Mouse (Mus musculus) A20 (cell line): ENCODE measurements around the gene Fndc3b.
"Not testable (repeated sequence)": the region's sequence is repeated elsewhere in the genome, so short reads cannot be mapped to it uniquely, and the experiment has no call there.

Experiments
- DNase-seq: peaks from one replicate; pipeline ENCODE4 v3.0.0-alpha.2; 2011; ENCODE audit warnings: low read depth, low spot score

The Fndc3b gene

GRCm38 (mm10) chr3:27503279-27504038, 207.6 kb downstream of the Fndc3b start:
- no peak for DNase-seq

DNA sequence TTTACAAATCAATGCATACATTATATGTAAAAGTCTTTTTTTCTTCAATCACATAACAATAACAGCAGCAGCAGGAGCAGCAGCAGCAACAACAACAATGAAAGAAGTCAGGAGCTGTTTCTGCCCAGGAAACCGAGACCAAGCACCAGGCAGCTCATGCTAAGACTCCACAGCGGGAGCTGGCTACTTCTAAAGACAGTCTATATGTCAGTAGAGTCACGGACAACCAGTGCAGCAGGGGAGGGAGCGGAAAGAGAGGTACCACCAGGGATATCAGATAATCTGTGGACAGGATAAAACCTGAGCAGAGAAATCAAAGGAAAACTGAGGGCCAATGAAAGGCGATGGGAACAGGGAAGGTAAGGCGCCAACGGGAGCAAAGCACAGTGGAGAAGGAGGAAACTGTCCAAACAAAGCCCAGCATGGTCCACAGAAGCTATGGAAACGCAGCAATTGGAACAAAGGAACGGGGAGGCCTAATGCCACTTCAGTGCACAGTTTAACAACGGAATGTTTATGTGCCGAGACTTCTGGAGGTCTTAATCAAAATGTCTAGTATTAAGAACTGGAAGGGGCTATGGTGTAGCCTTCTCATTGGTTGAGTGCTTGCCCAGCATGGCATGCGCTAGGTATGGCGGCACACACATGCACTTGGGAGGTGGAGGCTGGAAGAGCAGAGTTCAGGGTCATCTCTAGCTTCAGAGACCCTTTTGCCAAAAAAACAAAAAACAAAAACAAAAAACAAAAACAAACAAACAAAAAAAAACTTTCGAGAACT, 215.6 kb downstream of the Fndc3b start:
- DNase-seq: no peak

GRCm38 (mm10) chr3:27494698-27495097, 216.4 kb downstream of the Fndc3b start:
- DNase-seq: no peak

- no peak for DNase-seq
Observed at GRCm38 (mm10) chr3:27494066-27494465, 217.0 kb downstream of the Fndc3b start.

DNA sequence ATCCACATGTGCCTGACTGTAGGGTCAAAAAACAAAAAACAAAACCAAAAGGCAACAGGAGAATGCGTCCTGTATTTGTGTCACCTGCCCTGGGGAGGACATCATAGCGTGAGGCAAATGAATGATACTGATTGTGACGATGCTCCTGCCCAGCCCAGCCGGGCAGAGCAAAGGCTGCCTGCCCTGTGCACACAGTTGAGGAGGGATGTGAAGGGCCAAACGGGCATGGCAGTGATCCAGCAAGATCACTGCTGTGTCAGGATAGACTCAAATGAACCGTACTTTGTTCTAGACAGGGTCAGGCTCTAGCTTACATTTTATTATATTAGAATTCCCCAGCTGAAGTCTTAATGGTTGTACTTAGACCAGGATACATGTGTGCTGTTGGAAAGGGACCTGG, 219.3 kb downstream of the Fndc3b start:
- no peak for DNase-seq

- DNase-seq: no peak
Observed at GRCm38 (mm10) chr3:27491367-27491766, 219.7 kb downstream of the Fndc3b start.

- no peak for DNase-seq
Observed at GRCm38 (mm10) chr3:27490891-27491290, 220.2 kb downstream of the Fndc3b start.

- DNase-seq: no peak
Observed at GRCm38 (mm10) chr3:27489550-27489949, 221.6 kb downstream of the Fndc3b start.

GRCm38 (mm10) chr3:27485141-27485540, 226.0 kb downstream of the Fndc3b start:
- no peak for DNase-seq

DNA sequence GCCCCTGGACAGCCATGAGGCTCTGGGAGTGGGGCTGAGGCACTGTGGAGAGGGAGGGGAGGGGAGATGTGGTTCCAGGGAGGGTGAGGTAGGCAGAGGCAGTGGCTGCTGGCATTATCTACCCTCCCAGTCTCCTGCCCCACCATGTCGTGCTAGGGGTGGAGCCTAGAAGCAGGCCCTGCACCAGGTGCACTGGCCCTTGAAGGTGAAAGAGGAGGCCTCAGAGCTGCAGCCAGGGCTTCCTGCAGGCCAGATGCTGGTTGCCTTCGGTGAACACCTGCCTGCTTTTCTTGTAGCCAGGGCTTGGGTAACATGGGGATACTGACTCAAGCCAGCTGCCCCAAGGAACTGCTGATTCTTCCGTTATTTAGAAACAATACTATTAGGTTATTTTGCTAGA, 226.4 kb downstream of the Fndc3b start:
- DNase-seq: peak; percentile 50

DNA sequence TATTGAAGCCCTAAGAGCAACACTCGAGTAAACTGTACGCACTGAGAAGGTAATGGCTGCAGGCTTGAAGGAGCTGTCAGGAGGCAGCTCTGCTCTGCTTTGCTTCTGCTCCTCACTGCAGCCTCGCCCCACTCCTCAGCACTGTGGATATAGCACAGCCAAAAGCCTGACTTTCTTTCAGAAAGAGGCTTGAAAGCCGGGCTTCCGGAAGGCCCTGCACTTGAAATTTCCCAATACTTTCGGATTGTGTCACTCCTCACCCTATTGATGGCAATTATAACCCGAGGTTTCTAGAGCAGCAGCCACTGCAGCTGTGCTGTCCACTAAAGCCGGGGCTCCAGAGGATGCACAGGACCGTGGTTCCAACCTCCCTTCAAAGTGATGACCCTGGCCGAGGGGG, 227.3 kb downstream of the Fndc3b start:
- no peak for DNase-seq

DNA sequence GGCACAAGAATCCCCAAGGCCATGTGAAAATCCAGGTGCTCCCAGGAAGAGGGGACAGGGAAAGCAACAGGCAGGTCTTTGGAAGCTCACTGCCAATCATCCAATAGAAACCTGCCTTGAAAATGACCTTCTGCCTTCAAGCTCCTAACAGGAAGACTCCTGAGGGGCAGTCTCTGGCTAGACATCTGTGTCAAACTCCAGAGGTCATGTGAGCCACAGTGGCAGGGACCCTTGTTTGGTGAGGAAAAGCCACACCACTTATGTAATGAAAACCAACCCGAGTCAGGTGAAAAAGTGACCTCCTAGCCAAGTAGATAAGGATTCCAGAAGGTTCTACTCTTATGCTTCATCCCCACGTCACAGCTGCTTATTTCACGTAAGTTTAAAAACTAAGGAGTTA, 227.8 kb downstream of the Fndc3b start:
- DNase-seq: no peak

DNA sequence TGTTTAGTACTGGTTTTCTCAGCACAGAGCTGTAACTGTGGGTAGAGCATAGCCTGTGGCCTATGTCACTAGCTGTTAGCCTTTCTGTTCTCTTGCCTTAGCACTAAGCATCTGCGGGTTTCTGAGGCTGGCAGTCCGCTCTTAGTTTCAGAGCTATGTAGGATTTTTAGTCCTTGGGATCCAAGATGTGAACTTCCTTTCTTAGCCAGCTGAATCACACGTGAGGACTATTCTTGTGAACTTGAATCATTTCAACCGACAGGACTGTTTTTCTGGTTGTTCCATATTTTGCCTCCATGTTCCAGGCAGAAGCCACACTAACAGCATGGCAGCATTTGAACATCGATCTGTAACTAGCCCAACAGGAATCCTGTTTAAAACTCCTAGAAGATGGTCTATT, 229.4 kb downstream of the Fndc3b start:
- no peak for DNase-seq

DNA sequence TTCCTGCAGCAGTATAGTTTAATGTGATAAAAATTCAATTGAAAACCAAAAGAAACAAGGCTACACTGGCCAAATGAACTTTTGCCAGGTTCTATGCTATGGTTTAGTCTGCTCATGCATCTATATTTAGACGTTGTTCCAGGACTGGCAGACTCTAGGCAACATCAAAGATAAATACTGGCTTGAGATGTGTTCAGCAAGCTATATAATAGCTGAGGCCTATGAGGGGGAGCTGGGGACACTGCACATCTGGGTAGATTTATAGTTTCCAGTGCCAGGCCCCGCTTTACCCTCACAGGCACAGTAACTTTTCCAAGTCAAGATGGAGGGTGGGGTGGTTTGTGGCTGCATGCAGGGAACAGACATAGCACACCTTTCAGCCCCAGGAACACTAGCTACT, 231.7 kb downstream of the Fndc3b start:
- DNase-seq: no peak

- DNase-seq: no peak
Observed at GRCm38 (mm10) chr3:27478563-27479156, 232.4 kb downstream of the Fndc3b start.

DNA sequence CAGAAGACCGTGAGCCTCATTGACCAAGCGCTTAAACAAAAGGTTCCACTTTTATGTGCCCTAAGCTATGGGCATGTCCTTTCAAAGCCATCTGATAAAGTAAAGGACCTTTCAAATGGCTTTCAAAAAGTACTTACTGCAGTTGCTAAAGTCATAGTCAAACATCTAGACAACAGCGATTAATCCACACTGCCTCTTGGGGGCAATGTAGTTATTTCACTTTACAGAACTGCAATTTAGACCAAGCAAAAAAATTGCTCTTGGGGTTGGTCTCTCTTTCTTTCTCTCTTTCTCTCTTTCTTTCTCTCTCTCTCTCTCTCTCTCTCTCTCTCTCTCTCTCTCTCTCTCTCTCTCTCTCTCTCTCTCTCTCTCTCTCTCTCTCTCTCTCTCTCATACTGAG, 233.4 kb downstream of the Fndc3b start:
- DNase-seq: not testable (repeated sequence)

DNA sequence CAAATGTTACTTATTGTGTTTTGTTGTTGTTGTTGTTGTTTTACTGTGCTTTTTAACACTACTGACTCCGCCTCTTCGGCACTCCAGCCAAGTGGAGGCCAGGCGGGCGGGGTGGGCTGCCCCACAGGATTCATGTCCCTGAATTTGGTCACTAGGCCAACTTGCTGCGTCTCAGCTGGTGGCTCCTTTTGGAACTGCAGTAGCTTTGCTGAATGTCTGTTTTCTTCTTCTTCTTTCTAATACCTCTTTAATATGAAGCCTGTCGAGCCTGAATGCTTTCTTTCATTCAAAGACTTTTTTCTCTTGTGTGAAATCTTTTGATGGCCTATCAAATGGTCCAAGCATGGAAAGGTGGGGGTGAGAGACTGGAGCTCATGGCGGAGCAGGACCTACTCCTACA, 235.2 kb downstream of the Fndc3b start:
- no peak for DNase-seq

DNA sequence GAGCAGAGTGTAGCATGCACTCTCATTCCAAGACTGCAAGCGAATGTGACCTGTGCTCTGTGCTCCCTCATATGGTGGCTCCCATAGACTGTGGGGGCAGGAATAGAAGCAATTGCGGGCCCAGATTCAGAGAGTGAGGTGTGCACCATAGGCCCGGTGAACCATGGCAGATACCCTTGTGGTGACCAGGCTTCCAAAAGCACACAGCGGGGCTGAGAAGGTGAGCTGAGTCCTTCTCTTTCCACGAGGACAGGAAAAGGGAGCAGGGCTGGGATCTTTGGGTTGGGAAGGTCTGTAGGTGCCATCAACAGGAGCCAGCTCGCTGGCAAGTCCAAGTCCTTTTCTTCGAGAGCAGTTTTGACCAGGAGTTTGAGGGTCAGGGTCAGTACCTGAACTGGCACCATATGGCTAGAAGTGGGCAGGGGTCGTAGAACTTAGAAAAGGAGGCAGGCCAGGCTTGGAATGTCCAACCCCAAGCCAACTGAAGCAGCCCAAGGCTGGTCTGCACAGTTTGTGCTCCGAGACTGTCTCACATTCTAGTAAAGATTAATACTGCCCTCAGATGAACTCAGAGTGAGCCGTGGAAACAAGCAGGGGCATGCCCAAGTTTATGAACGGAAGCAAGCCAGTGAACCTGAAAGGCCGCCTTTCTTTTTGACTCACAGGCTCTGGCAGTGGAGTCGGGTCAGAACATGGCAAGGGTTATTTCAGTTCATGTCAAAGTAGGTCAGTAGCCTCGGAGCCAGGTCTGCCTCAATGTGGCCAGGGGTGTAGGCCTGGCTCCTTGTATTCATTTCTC, 237.1 kb downstream of the Fndc3b start:
- peak; percentile 71 for DNase-seq

GRCm38 (mm10) chr3:27472846-27473245, 238.3 kb downstream of the Fndc3b start:
- peak; percentile 27 for DNase-seq

DNA sequence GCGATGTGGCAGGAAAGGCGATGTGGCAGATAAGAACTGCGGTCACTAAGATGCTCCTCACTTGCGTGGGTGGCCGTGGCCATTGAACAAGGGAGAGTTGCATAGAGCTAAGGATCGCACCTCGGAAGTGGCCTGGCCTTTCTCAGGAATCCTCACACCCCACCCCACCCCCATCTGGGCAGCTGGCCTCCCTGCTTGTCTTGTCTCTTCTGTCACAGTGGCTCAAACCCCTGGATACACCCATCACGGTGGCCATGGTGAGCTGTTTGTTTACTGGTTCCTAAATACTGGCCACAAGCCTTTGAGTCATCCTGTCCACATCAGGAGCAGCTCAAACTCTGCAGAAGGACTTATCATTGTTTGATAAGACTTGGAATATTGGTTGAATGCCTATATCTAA, 240.3 kb downstream of the Fndc3b start:
- DNase-seq: no peak

GRCm38 (mm10) chr3:27469971-27470370, 241.1 kb downstream of the Fndc3b start:
- no peak for DNase-seq

- DNase-seq: peak; percentile 44
Observed at GRCm38 (mm10) chr3:27467505-27468020, 243.5 kb downstream of the Fndc3b start.
